ENCODE assay signal across 31 mouse cellular contexts in the genomic region with DNA sequence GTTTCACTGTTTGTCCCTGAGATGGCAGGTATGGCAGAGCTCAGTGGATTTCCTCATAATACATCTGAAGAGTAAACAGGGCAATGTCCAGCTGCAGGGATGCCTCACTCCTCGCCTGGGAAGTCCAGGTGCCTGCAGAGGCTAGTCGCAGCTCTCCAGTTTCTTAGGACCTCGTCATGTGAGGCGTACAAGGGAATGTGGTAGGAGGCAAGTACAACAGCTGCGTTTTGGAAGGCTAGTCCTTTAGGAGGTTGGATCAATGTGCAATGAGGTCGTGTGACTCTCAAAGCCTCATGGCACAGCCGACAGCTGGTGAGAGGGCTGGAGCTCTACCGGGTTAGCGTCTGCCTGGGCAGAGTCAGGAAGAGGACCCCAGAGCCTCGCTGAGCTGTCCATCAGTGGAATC. TPM values are rescaled to one million over a fixed set of nuclear protein-coding genes. Genes with fewer than 3 reads are reported as not detected.
A peak's percentile ranks its signal among the peaks of the same experiment; 100 is the strongest.
DNase-seq lines count a peak whose midpoint lies in the region; ATAC-seq and TF ChIP-seq lines count a peak whose summit lies in the region.
"Had no signal": no experiment of that assay in that cellular context is flagged by ENCODE, and none has a peak within 500 bp of the region (broad histone marks: within the 10 kb centered on the region; RNA-seq: fewer than 3 reads in every experiment).

No protein-coding gene starts in this region.

- 82% methylated on average over 10 of the region's 10 CpGs for WGBS in embryonic facial prominence, embryonic 14.5 days
- 89% methylated on average over 10 of the region's 10 CpGs for WGBS in embryonic facial prominence, embryonic 10.5 days
- WGBS in liver, adult 2 months: 38% methylated on average over 10 of the region's 10 CpGs
- WGBS in liver, embryonic 12.5 days (ENCODE audit: insufficient replicate concordance): 74% methylated on average over 10 of the region's 10 CpGs
- WGBS in limb, embryonic 12.5 days: 81% methylated on average over 10 of the region's 10 CpGs

- H3K4me2 ChIP-seq in embryonic facial prominence, embryonic 14.5 days (ENCODE audit: low read depth, low read length): no peak overlapping the region
- no peak overlapping the region for H3K4me2 ChIP-seq in liver, embryonic 12.5 days
- no peak overlapping the region for H3K4me2 ChIP-seq in limb, embryonic 12.5 days
- H3K4me2 ChIP-seq: heart, embryonic 11.5 days; hindbrain, embryonic 13.5 days; midbrain, embryonic 13.5 days had no signal

- H3K36me3 ChIP-seq in embryonic facial prominence, embryonic 14.5 days (ENCODE audit: control insufficient read depth, insufficient read depth, low read length): peaks cover 42% of the 10 kb centered on the region
- peaks cover 61% of the 10 kb centered on the region for H3K36me3 ChIP-seq in embryonic facial prominence, embryonic 10.5 days (replicated peaks)
- peaks cover 30% of the 10 kb centered on the region for H3K36me3 ChIP-seq in liver, adult 2 months (ENCODE audit: control insufficient read depth, insufficient read depth, low read length)
- H3K36me3 ChIP-seq in liver, embryonic 12.5 days: peaks cover 38% of the 10 kb centered on the region
- H3K36me3 ChIP-seq in limb, embryonic 12.5 days: peaks cover 49% of the 10 kb centered on the region

- no peak overlapping the region for H3K9ac ChIP-seq in embryonic facial prominence, embryonic 14.5 days (ENCODE audit: low read depth, low read length)
- H3K9ac ChIP-seq in liver, adult 2 months (ENCODE audit: low read depth, low read length): no peak overlapping the region
- H3K9ac ChIP-seq in liver, embryonic 12.5 days: no peak overlapping the region
- no peak overlapping the region for H3K9ac ChIP-seq in limb, embryonic 12.5 days (replicated peaks)
- H3K9ac ChIP-seq: hindbrain, embryonic 13.5 days; midbrain, embryonic 13.5 days had no signal

- no peaks in the 10 kb centered on the region for H3K9me3 ChIP-seq in embryonic facial prominence, embryonic 14.5 days (ENCODE audit: control insufficient read depth, low read length)
- H3K9me3 ChIP-seq in embryonic facial prominence, embryonic 10.5 days: no peaks in the 10 kb centered on the region
- H3K9me3 ChIP-seq in liver, embryonic 12.5 days (replicated peaks): no peaks in the 10 kb centered on the region
- no peaks in the 10 kb centered on the region for H3K9me3 ChIP-seq in limb, embryonic 12.5 days
- H3K9me3 ChIP-seq: hindbrain, embryonic 13.5 days; midbrain, embryonic 13.5 days had no signal

- H3K27me3 ChIP-seq in embryonic facial prominence, embryonic 14.5 days (replicated peaks; ENCODE audit: control insufficient read depth, insufficient read depth, low read length): no peaks in the 10 kb centered on the region
- H3K27me3 ChIP-seq in embryonic facial prominence, embryonic 10.5 days (replicated peaks; ENCODE audit: low read depth, poor library complexity, severe bottlenecking): no peaks in the 10 kb centered on the region
- no peaks in the 10 kb centered on the region for H3K27me3 ChIP-seq in liver, adult 2 months (ENCODE audit: control insufficient read depth, insufficient read depth, low read length)
- no peaks in the 10 kb centered on the region for H3K27me3 ChIP-seq in liver, embryonic 12.5 days (replicated peaks)
- H3K27me3 ChIP-seq in limb, embryonic 12.5 days: no peaks in the 10 kb centered on the region
- H3K27me3 ChIP-seq: CH12.LX; hindbrain, embryonic 13.5 days; midbrain, embryonic 13.5 days had no signal

- TF ChIP-seq POLR2A in liver, adult 2 months (IDR thresholded peaks at IDR 0.05; ENCODE audit: extremely low read depth, insufficient read depth, low read length): no peak

- H3K4me1 ChIP-seq in embryonic facial prominence, embryonic 14.5 days (ENCODE audit: control insufficient read depth, insufficient read depth, low read length): no peaks in the 10 kb centered on the region
- no peaks in the 10 kb centered on the region for H3K4me1 ChIP-seq in embryonic facial prominence, embryonic 10.5 days
- no peaks in the 10 kb centered on the region for H3K4me1 ChIP-seq in liver, adult 2 months (ENCODE audit: control insufficient read depth, insufficient read depth, low read length)
- peaks cover 23% of the 10 kb centered on the region for H3K4me1 ChIP-seq in liver, embryonic 12.5 days
- H3K4me1 ChIP-seq in limb, embryonic 12.5 days (replicated peaks): no peaks in the 10 kb centered on the region
- H3K4me1 ChIP-seq: hindbrain, embryonic 13.5 days; midbrain, embryonic 13.5 days had no signal

- TF ChIP-seq CTCF in liver, adult 2 months (IDR thresholded peaks at IDR 0.05; ENCODE audit: low read depth, low read length): no peak

- DNase-seq in embryonic facial prominence, embryonic 14.5 days (ENCODE audit: low spot score): peak; percentile 44
- no peak for DNase-seq in embryonic facial prominence, embryonic 10.5 days (ENCODE audit: low spot score)
- peak; percentile 31 for DNase-seq in liver, adult 2 months (ENCODE audit: extremely low read depth, low read depth, low spot score)
- peak; percentile 69 for DNase-seq in yolk sac, embryonic 10.5 days (ENCODE audit: low spot score)
- no peak for DNase-seq in frontal cortex, adult 2 months (ENCODE audit: extremely low spot score in 1 of 2, low spot score in 1 of 2)
- no peak for DNase-seq in right cerebral cortex, postnatal 36 days (ENCODE audit: low spot score in 2 of 2)
- DNase-seq: adrenal gland, adult 8-10 months; cerebellum, adult 9-10 months; cerebellum, postnatal 36 days; gastrocnemius, postnatal 25 days; heart, adult 18-20 months; heart, postnatal 4 days; kidney, adult 8-10 months; kidney, postnatal 10 days; liver; lung, adult 18-20 months; right cerebral cortex, postnatal 25 days; spleen, adult 18-20 months; thymus, adult 18-20 months; thymus, postnatal 25 days had no signal

- H3K4me3 ChIP-seq in embryonic facial prominence, embryonic 14.5 days (ENCODE audit: low read depth, low read length): no peak overlapping the region
- H3K4me3 ChIP-seq in embryonic facial prominence, embryonic 10.5 days: no peak overlapping the region
- H3K4me3 ChIP-seq in liver, adult 2 months (ENCODE audit: insufficient read depth, low read depth, low read length): no peak overlapping the region
- H3K4me3 ChIP-seq in liver, embryonic 12.5 days: no peak overlapping the region
- H3K4me3 ChIP-seq in limb, embryonic 12.5 days (replicated peaks): no peak overlapping the region
- H3K4me3 ChIP-seq: hindbrain, embryonic 13.5 days; midbrain, embryonic 13.5 days had no signal

- no peaks in the 10 kb centered on the region for H3K79me2 ChIP-seq in liver, adult 2 months (ENCODE audit: control insufficient read depth, insufficient read depth, low read length)

- ATAC-seq in embryonic facial prominence, embryonic 14.5 days (ENCODE audit: low read depth): peak; percentile 51; the same call in 1 of the 2 replicates
- ATAC-seq in liver, embryonic 12.5 days: no peak
- peak; percentile 52 for ATAC-seq in limb, embryonic 12.5 days (ENCODE audit: insufficient number of reproducible peaks, insufficient read depth, low FRiP score, low TSS enrichment, low read depth)
- ATAC-seq: forebrain, embryonic 14.5 days; lung, postnatal 0 days; midbrain, embryonic 13.5 days had no signal

- no peak overlapping the region for H3K27ac ChIP-seq in embryonic facial prominence, embryonic 14.5 days (replicated peaks; ENCODE audit: low read depth, low read length)
- H3K27ac ChIP-seq in embryonic facial prominence, embryonic 10.5 days (replicated peaks): no peak overlapping the region
- no peak overlapping the region for H3K27ac ChIP-seq in liver, adult 2 months (replicated peaks; ENCODE audit: insufficient read depth, low read depth, low read length)
- no peak overlapping the region for H3K27ac ChIP-seq in liver, embryonic 12.5 days
- no peak overlapping the region for H3K27ac ChIP-seq in limb, embryonic 12.5 days
- H3K27ac ChIP-seq: hindbrain, embryonic 13.5 days; macrophage; midbrain, embryonic 13.5 days had no signal

RNA-seq across cellular contexts. Expression of a gene that starts 7.8 kb away (rescaled TPM):
- 0.26 and 0.31 TPM in 2 replicates for polyA plus RNA-seq in embryonic facial prominence, embryonic 14.5 days (2014; fragmentation: Nextera tagmentation; extraction: Ambion mirVana)
- polyA plus RNA-seq in embryonic facial prominence, embryonic 10.5 days (2016; fragmentation: Nextera tagmentation; extraction: Ambion mirVana): 0.05 and 0.16 TPM in 2 replicates
- not detected in 2 replicates for total RNA-seq in liver, adult 2 months (2014; rRNA removed)
- polyA plus RNA-seq in liver, adult 2 months (2012; rRNA removed): not detected in 2 replicates
- 0.05 TPM in 1 of 2 replicates, not detected in the other for polyA plus RNA-seq in liver, embryonic 12.5 days (2016; fragmentation: Nextera tagmentation; extraction: Ambion mirVana)
- polyA plus RNA-seq in limb, embryonic 12.5 days (2016; fragmentation: Nextera tagmentation; extraction: Ambion mirVana): 0.09 and 0.10 TPM in 2 replicates
- 0.17 and 0.22 TPM in 2 replicates for polyA plus RNA-seq in frontal cortex, adult 2 months (2012; rRNA removed)
- total RNA-seq: CH12.LX; megakaryocyte-erythroid progenitor cell, adult 5-6 weeks had no signal
- polyA plus RNA-seq: C2C12; lung, postnatal 0 days; macrophage had no signal

RNA-seq across cellular contexts. Expression of a gene that starts 46.1 kb away (rescaled TPM):
- 28.6 and 29.9 TPM in 2 replicates for polyA plus RNA-seq in embryonic facial prominence, embryonic 14.5 days (2014; fragmentation: Nextera tagmentation; extraction: Ambion mirVana)
- 36.5 and 37.3 TPM in 2 replicates for polyA plus RNA-seq in embryonic facial prominence, embryonic 10.5 days (2016; fragmentation: Nextera tagmentation; extraction: Ambion mirVana)
- total RNA-seq in liver, adult 2 months (2014; rRNA removed): 23.9 and 25.9 TPM in 2 replicates
- polyA plus RNA-seq in liver, adult 2 months (2012; rRNA removed): 57.7 and 66.5 TPM in 2 replicates
- polyA plus RNA-seq in liver, embryonic 12.5 days (2016; fragmentation: Nextera tagmentation; extraction: Ambion mirVana): 11.7 and 12.1 TPM in 2 replicates
- 41.9 and 44.4 TPM in 2 replicates for polyA plus RNA-seq in limb, embryonic 12.5 days (2016; fragmentation: Nextera tagmentation; extraction: Ambion mirVana)
- polyA plus RNA-seq in frontal cortex, adult 2 months (2012; rRNA removed): 35.2 and 54.2 TPM in 2 replicates

Comparison
In these comparisons a context has a peak if more than half of its experiments do, and no peak if none do; other contexts are left out.
1. DNase-seq: peak in embryonic facial prominence, embryonic 14.5 days (single experiment), liver, adult 2 months (single experiment) and yolk sac, embryonic 10.5 days (single experiment); none in embryonic facial prominence, embryonic 10.5 days (single experiment), frontal cortex, adult 2 months (0 of 2) and right cerebral cortex, postnatal 36 days (0 of 2).